Mouse (Mus musculus): Measurements from ENCODE around the gene Prss30. TPM values are rescaled to one million over a fixed set of nuclear protein-coding genes. Genes with fewer than 3 reads are reported as not detected.

Gene Prss30
- polyA plus RNA-seq, 1 experiment from 2014 or later, result not detected

DNA sequence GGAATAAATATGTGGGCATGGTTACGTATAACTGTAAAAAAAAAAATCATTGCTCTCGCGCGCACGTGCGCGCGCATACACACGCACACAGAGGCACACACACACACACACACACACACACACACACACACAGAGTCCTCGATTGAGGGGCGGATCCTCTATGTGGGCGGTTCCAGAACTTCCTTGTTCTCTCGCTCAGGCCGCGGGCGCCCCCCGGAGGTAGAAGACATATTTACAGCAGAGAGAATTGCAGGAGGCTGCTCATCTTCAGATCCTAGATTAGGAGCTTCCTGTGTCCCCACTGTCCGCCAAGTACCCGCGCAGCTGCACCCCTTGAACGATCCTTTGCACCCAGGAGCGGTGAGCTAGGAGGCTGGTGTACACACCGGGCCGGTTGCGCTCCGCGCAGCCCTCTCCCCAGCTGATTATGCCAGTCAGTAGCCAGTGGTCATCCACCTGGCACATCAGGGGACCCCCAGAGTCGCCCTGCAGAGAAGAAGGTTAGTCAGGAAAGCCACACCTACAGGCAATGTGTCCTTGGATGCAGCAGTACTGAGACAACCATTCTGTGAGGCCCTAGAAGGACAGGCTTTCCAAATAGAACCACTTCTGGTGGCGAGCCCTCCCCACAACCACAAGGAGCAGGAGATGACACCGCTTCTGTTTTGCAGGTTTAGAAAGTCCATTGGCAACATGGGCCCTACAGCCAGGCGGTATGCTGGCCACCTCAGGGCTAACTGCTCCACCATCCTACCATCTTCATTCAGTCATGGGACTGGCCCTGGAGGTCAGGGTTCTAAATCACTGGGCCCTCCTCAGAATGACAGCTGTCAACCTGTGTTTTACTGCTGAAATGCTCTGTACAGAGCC is 13.4 kb upstream of the Prss30 start:
- Histone ChIP-seq H3K36me3 (ENCODE audit: control insufficient read depth, insufficient read depth, low read length) (no peaks in the 10 kb centered on the region), H3K27me3 (ENCODE audit: control insufficient read depth, insufficient read depth, low read length) (no peaks in the 10 kb centered on the region; the same call in 1 of the 2 replicates), H3K9me3 (ENCODE audit: control insufficient read depth, low read length) (no peaks in the 10 kb centered on the region), H3K27ac (ENCODE audit: low read depth, low read length) (no peak overlapping the region), H3K4me3 (ENCODE audit: low read depth, low read length) (no peak overlapping the region), H3K9ac (ENCODE audit: low read depth, low read length) (peak overlapping the region; percentile 25; the same call in 1 of the 2 replicates), H3K4me1 (replicated peaks; ENCODE audit: control insufficient read depth, insufficient read depth, low read length) (no peaks in the 10 kb centered on the region), H3K4me2 (replicated peaks; ENCODE audit: low read depth, low read length) (peak overlapping the region; percentile 36)
- DNase-seq (ENCODE audit: low spot score), result peak; percentile 97
- 10% methylated on average over 31 of the region's 31 CpGs for WGBS
- ATAC-seq (ENCODE audit: low FRiP score), result peak; percentile 85

DNA sequence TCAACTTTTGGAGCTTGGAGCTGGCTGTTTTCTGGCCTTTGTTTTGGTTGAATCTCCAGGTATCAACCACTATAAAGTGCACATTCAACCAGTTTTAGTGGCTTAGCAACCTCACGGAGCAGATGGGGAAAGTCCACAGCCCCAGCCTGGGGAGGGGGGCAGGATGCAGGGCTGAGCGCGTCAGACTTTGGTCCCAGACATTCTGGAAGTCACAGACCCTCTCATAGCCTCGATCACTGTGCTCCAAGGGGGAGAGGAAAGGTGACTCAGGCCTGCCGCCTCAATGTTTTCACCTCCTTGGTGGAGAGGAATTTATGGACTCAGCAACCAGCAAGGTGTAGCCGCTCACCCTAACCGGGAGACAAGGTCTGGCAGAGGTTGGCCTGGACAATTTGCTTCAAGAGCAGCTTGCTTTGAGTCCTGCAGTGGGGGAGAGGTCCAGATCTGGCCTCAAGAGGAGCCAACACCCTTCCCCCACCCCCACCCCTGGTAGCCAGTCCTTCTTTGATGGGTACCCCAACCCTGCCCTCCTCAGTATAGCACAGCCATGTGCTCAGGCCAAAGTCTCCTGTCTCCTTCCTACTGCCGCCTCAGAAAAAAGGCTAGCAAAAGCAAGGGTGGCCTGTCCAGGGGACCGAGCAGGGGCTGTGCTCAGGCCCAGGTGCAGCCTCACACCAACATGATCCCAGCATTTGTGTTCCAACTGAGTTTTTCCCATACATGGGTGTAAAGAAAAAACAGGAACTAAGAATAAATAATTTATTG is 12.6 kb upstream of the Prss30 start:
- WGBS, result 76% methylated on average over 9 of the region's 9 CpGs
- H3K9ac ChIP-seq (ENCODE audit: low read depth, low read length), result no peak overlapping the region
- 0 out of 2 replicates have a peak overlapping the region, but pooled peaks have one; percentile 36 for H3K4me2 ChIP-seq (replicated peaks; ENCODE audit: low read depth, low read length)
- ATAC-seq (ENCODE audit: low FRiP score), result peak; percentile 74
- H3K27ac ChIP-seq (ENCODE audit: low read depth, low read length), result no peak overlapping the region
- H3K4me3 ChIP-seq (ENCODE audit: low read depth, low read length), result no peak overlapping the region
- H3K4me1 ChIP-seq (replicated peaks; ENCODE audit: control insufficient read depth, insufficient read depth, low read length), result no peaks in the 10 kb centered on the region
- no peaks in the 10 kb centered on the region for H3K9me3 ChIP-seq (ENCODE audit: control insufficient read depth, low read length)
- no peak for DNase-seq (ENCODE audit: low spot score)
- no peaks in the 10 kb centered on the region for H3K36me3 ChIP-seq (ENCODE audit: control insufficient read depth, insufficient read depth, low read length)
- H3K27me3 ChIP-seq (ENCODE audit: control insufficient read depth, insufficient read depth, low read length), result no peaks in the 10 kb centered on the region; the same call in 1 of the 2 replicates

DNA sequence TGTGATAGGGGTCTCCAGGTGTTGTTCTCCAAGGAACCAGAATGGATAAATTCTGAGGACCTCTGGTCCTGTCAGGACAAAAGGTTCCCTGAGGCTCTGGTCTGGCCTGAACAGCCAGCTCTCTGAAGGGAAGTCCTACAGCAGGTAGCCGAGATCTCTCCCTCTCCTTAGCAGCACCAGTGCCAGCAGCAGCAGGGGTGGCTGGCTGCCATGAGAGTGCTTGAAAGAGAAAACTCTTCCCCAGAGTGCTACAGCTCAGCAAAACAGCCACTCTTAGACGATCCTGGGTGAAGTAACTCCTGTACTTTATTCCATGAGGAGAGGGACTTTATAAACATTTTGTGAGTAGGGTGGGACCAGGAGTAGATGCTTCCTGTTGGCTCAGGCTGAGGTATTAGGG is 9.4 kb upstream of the Prss30 start:
- no peak for ATAC-seq (ENCODE audit: low FRiP score)
- WGBS, result 60% methylated on average over 2 of the region's 2 CpGs
- Histone ChIP-seq H3K27me3 (ENCODE audit: control insufficient read depth, insufficient read depth, low read length) (no peaks in the 10 kb centered on the region; the same call in 1 of the 2 replicates), H3K27ac (ENCODE audit: low read depth, low read length) (no peak overlapping the region), H3K9ac (ENCODE audit: low read depth, low read length) (no peak overlapping the region), H3K4me3 (ENCODE audit: low read depth, low read length) (no peak overlapping the region), H3K4me2 (replicated peaks; ENCODE audit: low read depth, low read length) (no peak overlapping the region), H3K4me1 (replicated peaks; ENCODE audit: control insufficient read depth, insufficient read depth, low read length) (no peaks in the 10 kb centered on the region), H3K9me3 (ENCODE audit: control insufficient read depth, low read length) (no peaks in the 10 kb centered on the region), H3K36me3 (ENCODE audit: control insufficient read depth, insufficient read depth, low read length) (no peaks in the 10 kb centered on the region)
- no peak for DNase-seq (ENCODE audit: low spot score)

DNA sequence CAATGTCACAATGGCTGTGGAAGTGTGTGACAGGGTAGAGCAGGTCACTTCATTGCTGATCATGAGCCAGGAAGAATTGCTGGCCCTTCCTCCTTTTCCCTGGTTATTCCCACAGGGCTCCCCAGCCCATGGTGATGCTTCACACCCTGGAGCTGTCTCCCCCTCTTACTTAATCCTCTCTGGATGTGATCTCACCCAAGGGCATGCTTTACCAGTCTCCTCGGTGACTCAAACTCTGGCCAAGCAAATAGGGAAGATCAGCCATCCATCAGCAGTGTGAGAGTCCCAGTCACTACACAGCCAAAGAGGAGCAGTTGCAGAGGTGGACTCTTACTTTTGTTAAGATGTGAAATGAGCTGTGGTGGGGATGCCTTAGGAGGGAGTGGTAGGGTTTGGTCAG is 4.6 kb upstream of the Prss30 start:
- H3K4me2 ChIP-seq (replicated peaks; ENCODE audit: low read depth, low read length), result no peak overlapping the region
- H3K4me3 ChIP-seq (ENCODE audit: low read depth, low read length), result no peak overlapping the region
- ATAC-seq (ENCODE audit: low FRiP score) (no peak), DNase-seq (ENCODE audit: low spot score) (no peak)
- no peak overlapping the region for H3K27ac ChIP-seq (ENCODE audit: low read depth, low read length)
- no peaks in the 10 kb centered on the region for H3K27me3 ChIP-seq (ENCODE audit: control insufficient read depth, insufficient read depth, low read length)
- H3K9ac ChIP-seq (ENCODE audit: low read depth, low read length), result no peak overlapping the region
- 85% methylated on average over 1 of the region's 1 CpGs for WGBS
- H3K4me1 ChIP-seq (replicated peaks; ENCODE audit: control insufficient read depth, insufficient read depth, low read length), result no peaks in the 10 kb centered on the region
- H3K9me3 ChIP-seq (ENCODE audit: control insufficient read depth, low read length), result no peaks in the 10 kb centered on the region
- H3K36me3 ChIP-seq (ENCODE audit: control insufficient read depth, insufficient read depth, low read length), result no peaks in the 10 kb centered on the region

DNA sequence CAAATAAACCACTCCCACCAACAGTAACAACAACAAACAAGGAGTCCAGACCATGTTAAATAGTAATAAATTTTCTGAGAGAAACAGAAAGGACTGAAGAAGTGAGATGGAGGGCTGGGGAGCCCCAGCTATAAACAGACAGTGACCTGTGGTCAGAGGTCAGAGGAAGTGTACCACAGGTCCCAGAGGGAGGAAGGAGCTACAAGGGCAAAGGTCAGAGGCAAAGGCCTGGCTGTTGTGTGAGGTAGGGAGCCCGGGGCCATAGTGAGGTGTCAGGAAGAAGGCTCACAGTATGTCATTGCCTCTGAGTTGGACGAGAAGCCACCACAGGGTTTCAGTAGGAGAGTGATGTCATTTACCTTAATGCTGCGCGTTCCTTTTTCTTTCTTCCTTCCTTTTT is 2.5 kb upstream of the Prss30 start:
- Histone ChIP-seq H3K4me1 (replicated peaks; ENCODE audit: control insufficient read depth, insufficient read depth, low read length) (no peaks in the 10 kb centered on the region), H3K36me3 (ENCODE audit: control insufficient read depth, insufficient read depth, low read length) (no peaks in the 10 kb centered on the region), H3K27ac (ENCODE audit: low read depth, low read length) (no peak overlapping the region), H3K27me3 (ENCODE audit: control insufficient read depth, insufficient read depth, low read length) (no peaks in the 10 kb centered on the region), H3K9me3 (ENCODE audit: control insufficient read depth, low read length) (no peaks in the 10 kb centered on the region), H3K4me3 (ENCODE audit: low read depth, low read length) (no peak overlapping the region), H3K9ac (ENCODE audit: low read depth, low read length) (no peak overlapping the region), H3K4me2 (replicated peaks; ENCODE audit: low read depth, low read length) (no peak overlapping the region)
- ATAC-seq (ENCODE audit: low FRiP score) (no peak), DNase-seq (ENCODE audit: low spot score) (no peak)
- WGBS, result 61% methylated on average over 4 of the region's 4 CpGs

DNA sequence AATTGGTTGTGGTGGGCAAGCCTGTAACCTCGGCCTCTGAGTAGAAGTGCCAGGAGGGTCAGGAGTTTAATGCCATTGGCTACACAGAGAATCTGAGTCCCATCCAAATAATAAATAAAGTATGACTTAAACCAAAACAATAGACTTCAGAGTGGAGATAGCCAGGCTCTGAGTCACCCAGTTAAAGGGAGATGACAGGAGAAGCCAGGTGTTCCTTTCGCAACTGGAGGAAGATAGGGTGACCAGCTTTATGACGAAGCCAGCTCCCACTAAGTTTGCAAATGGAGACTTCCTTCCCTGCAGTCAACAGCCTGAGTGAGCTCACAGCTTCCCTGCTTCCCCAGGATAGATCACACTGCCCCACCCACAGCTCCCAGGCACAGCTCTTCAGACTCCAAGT is 895 bp downstream of the Prss30 start:
- no peak overlapping the region for H3K4me2 ChIP-seq (replicated peaks; ENCODE audit: low read depth, low read length)
- 84% methylated on average over 3 of the region's 3 CpGs for WGBS
- H3K4me3 ChIP-seq (ENCODE audit: low read depth, low read length), result no peak overlapping the region
- H3K9ac ChIP-seq (ENCODE audit: low read depth, low read length), result no peak overlapping the region
- no peaks in the 10 kb centered on the region for H3K4me1 ChIP-seq (replicated peaks; ENCODE audit: control insufficient read depth, insufficient read depth, low read length)
- no peaks in the 10 kb centered on the region for H3K27me3 ChIP-seq (ENCODE audit: control insufficient read depth, insufficient read depth, low read length)
- DNase-seq (ENCODE audit: low spot score) (no peak), ATAC-seq (ENCODE audit: low FRiP score) (no peak)
- H3K27ac ChIP-seq (ENCODE audit: low read depth, low read length), result no peak overlapping the region
- no peaks in the 10 kb centered on the region for H3K36me3 ChIP-seq (ENCODE audit: control insufficient read depth, insufficient read depth, low read length)
- no peaks in the 10 kb centered on the region for H3K9me3 ChIP-seq (ENCODE audit: control insufficient read depth, low read length)

DNA sequence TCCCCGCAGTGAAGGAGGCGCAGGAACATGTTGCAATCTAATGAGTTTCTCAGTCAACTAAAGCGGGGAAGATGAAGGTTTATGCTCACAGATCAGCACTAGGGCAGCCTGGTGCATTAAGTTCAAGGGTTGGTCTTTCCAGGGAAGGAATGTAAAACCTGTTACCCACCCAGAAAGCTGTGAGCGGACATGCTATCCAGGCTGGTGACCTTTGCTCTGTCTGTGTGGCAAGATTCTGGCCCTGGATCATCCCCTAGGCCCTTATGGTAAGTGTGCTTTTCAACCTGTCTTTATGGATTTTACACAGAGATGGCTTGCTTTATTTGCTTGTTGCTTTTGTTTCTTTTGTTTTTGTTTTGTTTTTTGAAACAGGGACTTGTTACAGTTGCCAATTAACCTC is 3.7 kb downstream of the Prss30 start:
- 86% methylated on average over 4 of the region's 4 CpGs for WGBS
- no peak for DNase-seq (ENCODE audit: low spot score)
- Histone ChIP-seq H3K9ac (ENCODE audit: low read depth, low read length) (no peak overlapping the region), H3K4me1 (replicated peaks; ENCODE audit: control insufficient read depth, insufficient read depth, low read length) (no peaks in the 10 kb centered on the region), H3K4me2 (replicated peaks; ENCODE audit: low read depth, low read length) (no peak overlapping the region), H3K27me3 (ENCODE audit: control insufficient read depth, insufficient read depth, low read length) (no peaks in the 10 kb centered on the region), H3K4me3 (ENCODE audit: low read depth, low read length) (no peak overlapping the region), H3K9me3 (ENCODE audit: control insufficient read depth, low read length) (no peaks in the 10 kb centered on the region), H3K36me3 (ENCODE audit: control insufficient read depth, insufficient read depth, low read length) (no peaks in the 10 kb centered on the region), H3K27ac (ENCODE audit: low read depth, low read length) (no peak overlapping the region)
- no peak for ATAC-seq (ENCODE audit: low FRiP score)

DNA sequence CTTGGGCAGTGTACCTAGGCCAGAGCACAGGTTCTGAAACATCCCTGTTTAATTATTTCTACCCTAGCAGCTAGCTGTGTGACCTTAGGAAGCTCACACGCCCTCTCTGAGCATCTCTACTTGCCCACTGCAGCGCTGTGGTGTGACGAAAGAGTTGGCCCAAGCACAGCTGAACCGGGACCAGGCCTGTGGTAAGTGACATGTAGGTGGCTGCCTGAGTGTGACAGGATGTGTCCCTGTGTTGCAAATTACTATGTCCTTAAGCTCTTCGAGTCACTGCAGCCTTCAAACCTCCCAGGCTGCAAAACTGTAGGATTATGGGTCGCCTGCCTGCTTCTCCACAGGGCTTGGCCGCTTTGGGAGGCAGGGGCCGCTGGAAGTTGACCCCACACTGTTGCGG is 9.1 kb downstream of the Prss30 start:
- 83% methylated on average over 9 of the region's 9 CpGs for WGBS
- Histone ChIP-seq H3K4me2 (replicated peaks; ENCODE audit: low read depth, low read length) (no peak overlapping the region), H3K27me3 (ENCODE audit: control insufficient read depth, insufficient read depth, low read length) (no peaks in the 10 kb centered on the region), H3K9ac (ENCODE audit: low read depth, low read length) (no peak overlapping the region), H3K4me3 (ENCODE audit: low read depth, low read length) (no peak overlapping the region), H3K4me1 (replicated peaks; ENCODE audit: control insufficient read depth, insufficient read depth, low read length) (no peaks in the 10 kb centered on the region), H3K36me3 (ENCODE audit: control insufficient read depth, insufficient read depth, low read length) (no peaks in the 10 kb centered on the region), H3K9me3 (ENCODE audit: control insufficient read depth, low read length) (no peaks in the 10 kb centered on the region), H3K27ac (ENCODE audit: low read depth, low read length) (no peak overlapping the region)
- ATAC-seq (ENCODE audit: low FRiP score) (no peak), DNase-seq (ENCODE audit: low spot score) (no peak)

Measured in hindbrain, embryonic 11.5 days (tissue).